Mouse (Mus musculus) inflammation-experienced regulatory T-cells, adult 16 weeks (primary cell): ENCODE measurements around the gene Ulk2. TPM values are rescaled to one million over a fixed set of nuclear protein-coding genes. Genes with fewer than 3 reads are reported as not detected.

Experiments used
- polyA plus RNA-seq: library from polyadenylated mRNA; unstranded; fragments of 100-300 nt; shearing (Covaris generic); gene quantifications from one replicate; pipeline ENCODE4 v1.2.1, GENCODE M21; 2017

Gene Ulk2
- 3.6 TPM for polyA plus RNA-seq

DNA sequence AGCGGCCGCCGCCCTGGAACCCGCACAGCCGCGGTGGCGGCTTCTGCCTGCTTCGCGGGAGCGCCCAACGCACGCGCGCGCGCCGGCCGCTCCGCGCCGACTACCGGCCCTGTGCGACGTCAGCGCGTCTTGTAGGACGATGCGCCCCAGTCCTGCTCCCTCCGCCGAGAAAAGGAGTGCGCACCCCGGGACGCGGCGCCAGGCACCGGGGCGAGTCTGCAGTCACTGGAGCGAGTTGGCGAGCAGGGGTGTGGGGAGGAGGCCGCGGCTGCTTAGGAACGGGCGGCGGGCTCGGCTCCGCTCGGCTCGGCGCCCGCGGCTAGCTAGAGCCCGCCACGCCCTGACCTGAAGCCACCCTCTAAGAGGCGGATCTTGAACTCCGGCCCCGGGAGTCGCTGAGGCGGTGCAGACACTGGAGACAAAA, at the start of gene Ulk2:
TSS of gene Ulk2 (minus strand) at position 86 of the 424 bp plus-strand sequence.

DNA sequence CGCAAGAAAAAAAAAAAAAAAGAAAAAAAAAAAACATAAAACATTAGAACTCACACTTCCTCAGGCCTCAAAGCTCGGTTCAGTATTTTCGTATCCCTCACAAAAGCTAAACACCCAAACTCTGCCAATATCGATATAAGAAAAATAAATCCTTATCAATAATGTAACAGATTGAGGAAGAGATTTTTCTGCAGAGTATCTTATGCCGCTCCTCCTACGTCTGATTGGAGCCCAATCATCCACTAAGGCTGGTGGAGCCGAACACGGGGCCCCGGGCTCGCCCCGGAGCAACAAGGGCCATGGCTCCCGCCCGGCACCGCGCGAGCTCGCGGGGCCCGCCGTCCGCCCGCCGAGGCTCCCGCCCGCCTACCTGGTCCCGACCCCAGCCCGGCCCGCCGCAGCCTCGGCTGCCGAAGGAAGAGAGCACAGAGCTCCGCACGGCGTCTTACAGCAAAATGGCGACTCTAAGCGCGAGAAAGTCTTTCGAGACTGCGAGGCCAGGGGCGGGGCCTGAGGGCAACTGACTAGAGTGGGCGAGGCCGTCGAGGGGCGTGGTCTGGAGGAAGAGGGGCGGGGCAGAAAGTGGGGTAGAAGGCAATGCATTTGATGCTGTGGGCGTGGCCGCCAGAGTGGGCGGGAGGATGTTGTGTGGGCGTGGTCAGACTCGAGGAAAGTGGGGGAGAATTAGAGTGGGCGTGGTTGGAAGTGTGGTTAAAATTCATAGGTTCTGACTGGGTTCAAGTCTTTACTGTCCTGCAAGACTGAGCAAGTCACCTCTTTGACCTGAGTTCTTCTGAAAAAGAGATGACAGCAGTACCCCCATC, 93.1 kb downstream of the Ulk2 start, which contains the start of gene Prpsap2:
TSS of gene Prpsap2 (minus strand) at position 505 of the 824 bp plus-strand sequence.

Other genes starting within 250 kb of the Ulk2 start
- gene Grap, start 201.8 kb downstream of the Ulk2 start, polyA plus RNA-seq = 430 TPM
- 3.7 TPM for gene Fam83g, start 171.0 kb downstream of the Ulk2 start, polyA plus RNA-seq
- 0.18 TPM for gene Slc5a10, start 134.2 kb downstream of the Ulk2 start, polyA plus RNA-seq
- 33.7 TPM for gene Prpsap2, start 93.0 kb downstream of the Ulk2 start, polyA plus RNA-seq
- gene Akap10, start 75.2 kb upstream of the Ulk2 start, polyA plus RNA-seq = 61.9 TPM
- 4.2 TPM for gene Specc1, start 101.7 kb upstream of the Ulk2 start, polyA plus RNA-seq